Mouse (Mus musculus) heart, postnatal 0 days (tissue): ENCODE measurements around the gene Olfr896-ps1.

Source experiments
- CTCF ChIP-seq: IDR thresholded peaks from 2 replicates; pipeline ENCODE4 v1.5.1; 2016; ENCODE audit warnings: antibody characterized with exemption, control low read depth, low read depth
- EP300 ChIP-seq: IDR thresholded peaks from 2 replicates; pipeline ENCODE4 v1.6.1; 2016; ENCODE audit warnings: antibody characterized with exemption, low read depth

DNA sequence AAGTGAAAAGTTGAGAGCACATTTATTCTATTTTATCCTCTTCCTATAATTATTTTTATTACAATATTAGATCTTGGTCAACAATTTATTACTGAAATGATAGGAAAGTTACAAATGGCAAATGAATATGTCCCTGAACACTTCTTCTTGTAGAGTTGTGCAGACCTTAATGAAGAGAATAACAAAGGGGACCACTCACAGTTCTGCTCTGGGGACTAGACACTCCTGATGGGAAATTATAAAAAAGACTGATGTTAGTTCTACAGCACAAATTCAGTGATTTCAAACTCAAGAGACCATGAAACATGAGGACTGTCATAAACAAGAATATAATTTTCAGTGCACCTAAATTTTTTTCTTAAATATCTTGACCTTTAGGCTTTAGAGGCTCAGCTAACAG is 38.4 kb upstream of the Olfr896-ps1 start, which contains the start of gene Olfr143:
- TF ChIP-seq CTCF (no peak), EP300 (no peak)
